In genomic region chr10:13552646-13553497, GRCm38 (mm10) we compare ENCODE assay signal across 8 mouse cellular contexts. TPM values are rescaled to one million over a fixed set of nuclear protein-coding genes. Genes with fewer than 3 reads are reported as not detected.
DNase-seq lines count a peak whose midpoint lies in the region; ATAC-seq and TF ChIP-seq lines count a peak whose summit lies in the region.

Adat2 (plus strand) TSS chr10:13552894.
Pex3 (minus strand) TSS chr10:13553142.

- peak within 1 kb of the TSS; percentile 41 for H3K9ac ChIP-seq in CH12.LX (ENCODE audit: insufficient read depth, low read depth)
- peak within 1 kb of the TSS; percentile 75 for H3K9ac ChIP-seq in forebrain, embryonic 12.5 days
- peak within 1 kb of the TSS; percentile 82 for H3K9ac ChIP-seq in liver, postnatal 0 days (replicated peaks)
- H3K9ac ChIP-seq in neural tube, embryonic 14.5 days (replicated peaks; ENCODE audit: low read depth, low read length), result peak within 1 kb of the TSS; percentile 67

- peaks cover 3 to 17% of the 10 kb centered on the region in 2 experiments for H3K4me1 ChIP-seq in CH12.LX (ENCODE audit: control insufficient read depth in 1 of 2, insufficient read depth in 2 of 2)
- peaks cover 11% of the 10 kb centered on the region for H3K4me1 ChIP-seq in forebrain, embryonic 12.5 days
- peaks cover 6% of the 10 kb centered on the region; the same call in 1 of the 2 replicates for H3K4me1 ChIP-seq in liver, postnatal 0 days (ENCODE audit: insufficient read depth)
- H3K4me1 ChIP-seq in neural tube, embryonic 14.5 days (ENCODE audit: control insufficient read depth, insufficient read depth, low read length), result no peaks in the 10 kb centered on the region

- intact Hi-C loops in heart, postnatal 10 days (cut with DNase I), result loop anchor here (2.0 to 5.0 kb wide), 2 partner anchors 466 to 536 kb away; no protein-coding TSS in a partner anchor

- H3K9me3 ChIP-seq in CH12.LX (replicated peaks; ENCODE audit: low read length), result no peaks in the 10 kb centered on the region
- H3K9me3 ChIP-seq in forebrain, embryonic 12.5 days, result no peaks in the 10 kb centered on the region
- H3K9me3 ChIP-seq in liver, postnatal 0 days (ENCODE audit: low read length), result no peaks in the 10 kb centered on the region
- no peaks in the 10 kb centered on the region for H3K9me3 ChIP-seq in neural tube, embryonic 14.5 days (ENCODE audit: control insufficient read depth, low read length)

- TF ChIP-seq POLR2A in CH12.LX (IDR thresholded peaks at IDR 0.05; ENCODE audit: low read depth, low read length), result peak; percentile 78

- peak within 1 kb of the TSS; percentile 86 for H3K4me2 ChIP-seq in CH12.LX (ENCODE audit: insufficient read depth, low read depth, poor library complexity, severe bottlenecking)
- peak within 1 kb of the TSS; percentile 52 for H3K4me2 ChIP-seq in forebrain, embryonic 12.5 days
- peak within 1 kb of the TSS; percentile 76 for H3K4me2 ChIP-seq in liver, postnatal 0 days (ENCODE audit: low read depth, low read length)
- peak within 1 kb of the TSS; percentile 57 for H3K4me2 ChIP-seq in neural tube, embryonic 14.5 days (ENCODE audit: low read depth, low read length)

- WGBS in forebrain, embryonic 12.5 days, result under 1% methylated on average over 51 of the region's 51 CpGs
- 1% methylated on average over 51 of the region's 51 CpGs for WGBS in large intestine, adult 2 months
- under 1% methylated on average over 51 of the region's 51 CpGs for WGBS in liver, postnatal 0 days (ENCODE audit: insufficient replicate concordance)
- under 1% methylated on average over 51 of the region's 51 CpGs for WGBS in neural tube, embryonic 14.5 days

- H3K27me3 ChIP-seq in CH12.LX (replicated peaks), result no peaks in the 10 kb centered on the region
- no peaks in the 10 kb centered on the region for H3K27me3 ChIP-seq in forebrain, embryonic 12.5 days
- no peaks in the 10 kb centered on the region for H3K27me3 ChIP-seq in liver, postnatal 0 days (ENCODE audit: insufficient read depth, low read length)
- H3K27me3 ChIP-seq in neural tube, embryonic 14.5 days (ENCODE audit: control insufficient read depth, insufficient read depth, low read length), result no peaks in the 10 kb centered on the region

- 0 out of 2 replicates have a peak, but pooled peaks have one; percentile 21 for TF ChIP-seq EP300 in CH12.LX (IDR thresholded peaks at IDR 0.05; ENCODE audit: low read length)
- TF ChIP-seq EP300 in liver, postnatal 0 days (IDR thresholded peaks at IDR 0.05; ENCODE audit: low read depth), result peak; percentile 49

- dilution Hi-C loops in CH12.LX (cut with MboI; ENCODE audit: extremely low pct_ligation_motif_present, extremely low pct_unique_long_range_greater_than_20kb, low sequenced_read_pairs), result no loop called here

- TF ChIP-seq CTCF in CH12.LX (conservative IDR thresholded peaks at IDR 0.05 in 1 of 2, IDR thresholded peaks at IDR 0.05 in 1 of 2; ENCODE audit: low read depth in 2 of 2, low read length in 2 of 2), result peak in 1 of 2 experiments; percentile 32; a peak in 2 of 4 replicates
- no peak for TF ChIP-seq CTCF in liver, postnatal 0 days (IDR thresholded peaks at IDR 0.05; ENCODE audit: low read depth)

- DNase-seq in CH12.LX (ENCODE audit: extremely low read depth), result peak; percentile 92
- peak; percentile 88 for DNase-seq in c-Kit-positive CD71-positive TER-119-negative erythroid progenitor cells, embryonic 14.5 days (ENCODE audit: low read depth)
- DNase-seq in heart, postnatal 10 days, result peak; percentile 93 to 94
- peak; percentile 58 for DNase-seq in large intestine, adult 2 months (ENCODE audit: low read depth, low spot score)
- peak; percentile 93 for DNase-seq in liver, postnatal 0 days
- peak; percentile 92 for DNase-seq in testis, postnatal 10 days (ENCODE audit: low spot score)

- in situ Hi-C loops in CH12.LX (cut with MboI; ENCODE audit: low pct_ligation_motif_present, low pct_unique_long_range_greater_than_20kb, low sequenced_read_pairs), result loop anchor here (25.0 kb wide), 1 partner anchor 634 kb away; no protein-coding TSS in a partner anchor

- peaks cover 4 to 35% of the 10 kb centered on the region in 2 experiments for H3K36me3 ChIP-seq in CH12.LX (replicated peaks in 1 of 2; ENCODE audit: control insufficient read depth in 1 of 2, insufficient read depth in 1 of 2, low read length in 1 of 2)
- H3K36me3 ChIP-seq in forebrain, embryonic 12.5 days (replicated peaks), result no peaks in the 10 kb centered on the region
- peaks cover 3% of the 10 kb centered on the region; the same call in 1 of the 2 replicates for H3K36me3 ChIP-seq in liver, postnatal 0 days (replicated peaks; ENCODE audit: insufficient read depth, low read length)
- H3K36me3 ChIP-seq in neural tube, embryonic 14.5 days (ENCODE audit: control insufficient read depth, insufficient read depth, low read length), result no peaks in the 10 kb centered on the region

- H3K79me2 ChIP-seq in CH12.LX (replicated peaks; ENCODE audit: control insufficient read depth, extremely low read depth, insufficient read depth, poor library complexity, severe bottlenecking), result peaks cover 7% of the 10 kb centered on the region; the same call in 1 of the 2 replicates

- H3K4me3 ChIP-seq in CH12.LX (replicated peaks in 1 of 3; ENCODE audit: low read depth in 2 of 3, low read length in 2 of 3, poor library complexity in 1 of 3), result peak within 1 kb of the TSS; percentile 73 to 86 (median 74)
- H3K4me3 ChIP-seq in forebrain, embryonic 12.5 days (replicated peaks), result peak within 1 kb of the TSS; percentile 60
- peak within 1 kb of the TSS; percentile 73 for H3K4me3 ChIP-seq in liver, postnatal 0 days (ENCODE audit: low read depth, low read length)
- H3K4me3 ChIP-seq in neural tube, embryonic 14.5 days (ENCODE audit: low read depth, low read length), result peak within 1 kb of the TSS; percentile 53

- no peak; the same call in 1 of the 2 replicates for TF ChIP-seq RAD21 in CH12.LX (IDR thresholded peaks at IDR 0.05; ENCODE audit: low read depth, low read length)

- H3K27ac ChIP-seq in CH12.LX (ENCODE audit: insufficient read depth, low read depth), result peak within 1 kb of the TSS; percentile 17; the same call in 1 of the 2 replicates
- H3K27ac ChIP-seq in forebrain, embryonic 12.5 days, result no peak within 1 kb of the TSS
- peak within 1 kb of the TSS; percentile 89 for H3K27ac ChIP-seq in liver, postnatal 0 days (ENCODE audit: low read depth)
- peak within 1 kb of the TSS; percentile 23; the same call in 1 of the 2 replicates for H3K27ac ChIP-seq in neural tube, embryonic 14.5 days (ENCODE audit: low read depth, low read length)

- ATAC-seq in forebrain, embryonic 12.5 days (ENCODE audit: low FRiP score), result peak; percentile 94
- ATAC-seq in liver, postnatal 0 days, result peak; percentile 99
- peak; percentile 98 for ATAC-seq in neural tube, embryonic 14.5 days (ENCODE audit: low read depth)

TF ChIP-seq in CH12.LX, 34 proteins besides CTCF, POLR2A, EP300 and RAD21 (continues in another document):
- 0 out of 2 replicates have a peak, but pooled peaks have one; percentile 18 for TF ChIP-seq BHLHE40 (IDR thresholded peaks at IDR 0.05; ENCODE audit: low read depth, low read length)
- peak; percentile 34 for TF ChIP-seq MAX (IDR thresholded peaks at IDR 0.05; ENCODE audit: low read length)
- peak; percentile 76 for TF ChIP-seq NELFE (IDR thresholded peaks at IDR 0.05; ENCODE audit: low read depth, low read length)
- TF ChIP-seq MEF2A (IDR thresholded peaks at IDR 0.05; ENCODE audit: borderline replicate concordance, low read depth, low read length), result peak; percentile 91
- peak; percentile 53; the same call in 1 of the 2 replicates for TF ChIP-seq MAFK (IDR thresholded peaks at IDR 0.05; ENCODE audit: insufficient replicate concordance, low read length)
- TF ChIP-seq GABPA (IDR thresholded peaks at IDR 0.05; ENCODE audit: insufficient replicate concordance, low read depth, low read length), result peak; percentile 15; the same call in 1 of the 2 replicates
- peak; percentile 79 for TF ChIP-seq MXI1 (IDR thresholded peaks at IDR 0.05; ENCODE audit: low read depth, low read length)
- peak; percentile 45; the same call in 1 of the 2 replicates for TF ChIP-seq E2F4 (IDR thresholded peaks at IDR 0.05; ENCODE audit: insufficient replicate concordance, low read depth, low read length)
- TF ChIP-seq ZKSCAN1 (IDR thresholded peaks at IDR 0.05; ENCODE audit: borderline replicate concordance, low read depth, low read length), result no peak
- peak; percentile 27 for TF ChIP-seq SMC3 (IDR thresholded peaks at IDR 0.05; ENCODE audit: low read depth, low read length)
- no peak for TF ChIP-seq CHD1 (IDR thresholded peaks at IDR 0.05; ENCODE audit: low read depth, low read length)
- peak; percentile 87; the same call in 1 of the 2 replicates for TF ChIP-seq TBP (conservative IDR thresholded peaks at IDR 0.05; ENCODE audit: low read depth, low read length)
- TF ChIP-seq IRF4 (IDR thresholded peaks at IDR 0.05; ENCODE audit: low read depth, low read length), result peak; percentile 90
- peak; percentile 96 for TF ChIP-seq HCFC1 (IDR thresholded peaks at IDR 0.05; ENCODE audit: low read depth, low read length)
- no peak; the same call in none of the 2 replicates for TF ChIP-seq SIN3A (IDR thresholded peaks at IDR 0.05; ENCODE audit: low read length)
- peak; percentile 85; the same call in 1 of the 2 replicates for TF ChIP-seq KAT2A (IDR thresholded peaks at IDR 0.05; ENCODE audit: insufficient replicate concordance, low read length)
- peak; percentile 46; the same call in 1 of the 2 replicates for TF ChIP-seq POLR2AphosphoS2 (IDR thresholded peaks at IDR 0.05; ENCODE audit: low read depth, low read length)

RNA-seq across cellular contexts. Expression of gene Adat2, which starts in this region (rescaled TPM):
- total RNA-seq in CH12.LX (2012; rRNA removed), result 9.2 and 10.4 TPM in 2 replicates
- 10.5 and 11.6 TPM in 2 replicates for total RNA-seq in CH12.LX (2014; rRNA removed)
- 17.1 and 20.6 TPM in 2 replicates for polyA plus RNA-seq in CH12.LX (2012; ENCODE audit: insufficient read length, low read depth)
- 3.3 and 4.4 TPM in 2 replicates for polyA plus RNA-seq in forebrain, embryonic 12.5 days (2016; fragmentation: Nextera tagmentation; extraction: Ambion mirVana)
- 1 to 10 TPM; 4.2 to 4.4 TPM for total RNA-seq in heart, postnatal 10 days (2021)
- 3.1 and 3.8 TPM in 2 replicates for polyA plus RNA-seq in large intestine, adult 2 months (2012; rRNA removed)
- polyA plus RNA-seq in liver, postnatal 0 days (2015; fragmentation: Nextera tagmentation; extraction: Ambion mirVana), result 2.1 and 2.9 TPM in 2 replicates
- 2.2 and 2.4 TPM in 2 replicates for polyA plus RNA-seq in neural tube, embryonic 14.5 days (2014; fragmentation: Nextera tagmentation; extraction: Ambion mirVana)

RNA-seq across cellular contexts. Expression of gene Pex3, which starts in this region (rescaled TPM):
- 13.9 and 14.6 TPM in 2 replicates for total RNA-seq in CH12.LX (2012; rRNA removed)
- 34.9 and 37.7 TPM in 2 replicates for total RNA-seq in CH12.LX (2014; rRNA removed)
- 23.3 and 24.9 TPM in 2 replicates for polyA plus RNA-seq in CH12.LX (2012; ENCODE audit: insufficient read length, low read depth)
- polyA plus RNA-seq in forebrain, embryonic 12.5 days (2016; fragmentation: Nextera tagmentation; extraction: Ambion mirVana), result 21.9 and 22.3 TPM in 2 replicates
- total RNA-seq in heart, postnatal 10 days (2021), result 10 to 100 TPM; 24.2 to 27.2 TPM
- polyA plus RNA-seq in large intestine, adult 2 months (2012; rRNA removed), result 6.3 and 7.1 TPM in 2 replicates
- polyA plus RNA-seq in liver, postnatal 0 days (2015; fragmentation: Nextera tagmentation; extraction: Ambion mirVana), result 13.6 and 14.5 TPM in 2 replicates
- polyA plus RNA-seq in neural tube, embryonic 14.5 days (2014; fragmentation: Nextera tagmentation; extraction: Ambion mirVana), result 31.9 and 37.5 TPM in 2 replicates
